Mouse (Mus musculus): Measurements from ENCODE around the gene Snx7. TPM values are rescaled to one million over a fixed set of nuclear protein-coding genes. Genes with fewer than 3 reads are reported as not detected.

Snx7 gene
- 28.3 TPM for polyA plus RNA-seq (2012; fragmentation: generic; extraction: Trizol)

DNA sequence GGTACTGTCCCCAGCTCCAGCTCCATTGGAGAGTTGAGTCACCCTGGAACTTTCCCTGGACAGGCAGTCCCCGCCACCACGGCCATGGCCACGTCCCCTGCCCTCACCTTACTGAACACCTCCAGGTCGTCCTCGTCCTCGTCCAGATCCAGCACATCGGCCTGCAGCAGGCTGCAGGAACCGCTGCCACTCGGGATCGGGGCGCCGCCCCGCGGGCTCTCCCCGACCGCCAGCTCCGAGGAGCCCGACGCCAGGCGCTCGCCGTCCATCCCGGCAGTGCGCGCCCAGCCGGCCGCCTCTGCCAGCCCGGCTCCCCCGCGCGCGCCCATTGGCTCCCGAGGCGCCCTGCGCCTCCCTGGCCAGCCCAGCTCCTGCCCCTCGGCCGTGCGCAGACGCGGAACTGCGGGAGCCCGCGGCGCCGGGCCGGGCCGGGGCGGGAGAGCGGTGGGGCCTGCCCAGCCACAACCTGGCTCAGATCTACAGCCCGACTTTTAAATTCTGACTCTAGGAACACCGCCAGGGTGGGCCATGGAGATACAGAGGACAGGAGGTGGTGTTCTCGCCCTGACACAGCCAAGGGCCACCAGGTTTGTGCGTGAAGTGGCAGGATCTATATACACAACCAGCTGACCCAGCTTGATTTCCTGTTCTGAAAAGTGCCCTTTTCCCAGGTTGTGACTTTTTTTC lies at the start of gene Snx7:
Snx7 (minus strand) TSS at position 300 of the 687 bp plus-strand sequence.
- Histone ChIP-seq H3K27me3 (ENCODE audit: control insufficient read depth, insufficient read depth, insufficient read length) (no peaks in the 10 kb centered on the region), H3K4me2 (ENCODE audit: low read depth) (peak within 1 kb of the TSS; percentile 90), H3K4me3 (peak within 1 kb of the TSS; percentile 58), H3ac (ENCODE audit: control insufficient read depth, insufficient read length) (peak within 1 kb of the TSS; percentile 74), H3K79me2 (ENCODE audit: control insufficient read depth, insufficient read depth) (peaks cover 10% of the 10 kb centered on the region), H3K36me3 (ENCODE audit: control insufficient read depth, insufficient read depth) (no peaks in the 10 kb centered on the region)
- TF ChIP-seq REST (IDR thresholded peaks at IDR 0.05; ENCODE audit: insufficient read depth, insufficient read length) (no peak), TCF3 (IDR thresholded peaks at IDR 0.05; ENCODE audit: insufficient read length, low read depth) (no peak), MYOD1 (IDR thresholded peaks at IDR 0.05; ENCODE audit: control insufficient read depth in 1 of 3, insufficient read length in 2 of 3, low read depth in 2 of 3) (peak in 1 of 3 experiments; percentile 5), POLR2A (IDR thresholded peaks at IDR 0.05; ENCODE audit: insufficient read length, low read depth) (peak; percentile 72), USF1 (IDR thresholded peaks at IDR 0.05; ENCODE audit: low read depth) (no peak), E2F4 (IDR thresholded peaks at IDR 0.05; ENCODE audit: insufficient read depth) (peak; percentile 29), MAX (IDR thresholded peaks at IDR 0.05; ENCODE audit: low read depth) (no peak), MYOG (IDR thresholded peaks at IDR 0.05; ENCODE audit: control insufficient read depth in 1 of 3, insufficient read depth in 1 of 3, insufficient read length in 2 of 3, low read depth in 2 of 3) (peak in 1 of 3 experiments; percentile 51), POLR2AphosphoS2 (IDR thresholded peaks at IDR 0.05; ENCODE audit: insufficient read length, low read depth) (peak; percentile 71)

DNA sequence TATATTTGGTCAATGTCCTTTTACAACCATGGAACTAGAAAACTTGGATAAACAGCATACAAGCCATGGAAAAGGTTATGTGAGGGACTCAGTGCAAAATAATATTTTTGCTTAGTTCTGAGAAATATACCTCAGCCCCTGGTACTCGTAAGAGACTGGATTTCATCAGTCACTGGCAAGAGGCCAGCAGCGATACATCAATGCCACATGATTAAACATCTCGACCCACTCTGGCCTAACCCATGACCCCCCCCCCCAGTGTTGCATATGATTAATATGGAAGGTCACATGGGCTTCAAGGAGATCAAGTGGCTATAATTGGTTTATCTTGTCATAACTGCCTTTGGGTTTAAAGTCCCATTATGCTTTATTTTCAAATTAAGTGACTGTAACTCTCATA lies 46.7 kb upstream of the Snx7 start:
- no peaks in the 10 kb centered on the region for H3K79me2 ChIP-seq (ENCODE audit: control insufficient read depth, insufficient read depth)
- H3K36me3 ChIP-seq (ENCODE audit: control insufficient read depth, insufficient read depth), result no peaks in the 10 kb centered on the region
- no peak overlapping the region for H3K4me2 ChIP-seq (ENCODE audit: low read depth)
- no peak for TF ChIP-seq USF1 (IDR thresholded peaks at IDR 0.05; ENCODE audit: low read depth)
- TF ChIP-seq REST (IDR thresholded peaks at IDR 0.05; ENCODE audit: insufficient read depth, insufficient read length), result no peak
- no peak for TF ChIP-seq MAX (IDR thresholded peaks at IDR 0.05; ENCODE audit: low read depth)
- no peak for TF ChIP-seq E2F4 (IDR thresholded peaks at IDR 0.05; ENCODE audit: insufficient read depth)
- TF ChIP-seq MYOD1 (IDR thresholded peaks at IDR 0.05; ENCODE audit: control insufficient read depth in 1 of 3, insufficient read length in 2 of 3, low read depth in 2 of 3), result no peak
- no peak for TF ChIP-seq MYOG (IDR thresholded peaks at IDR 0.05; ENCODE audit: control insufficient read depth in 1 of 3, insufficient read depth in 1 of 3, insufficient read length in 2 of 3, low read depth in 2 of 3)
- TF ChIP-seq CEBPB (IDR thresholded peaks at IDR 0.05; ENCODE audit: insufficient read depth, poor library complexity, severe bottlenecking), result no peak
- TF ChIP-seq SRF (IDR thresholded peaks at IDR 0.05; ENCODE audit: control insufficient read depth, insufficient read length, low read depth), result no peak
- no peak for TF ChIP-seq POLR2A (IDR thresholded peaks at IDR 0.05; ENCODE audit: insufficient read length, low read depth)
- no peak for TF ChIP-seq POLR2AphosphoS2 (IDR thresholded peaks at IDR 0.05; ENCODE audit: insufficient read length, low read depth)
- TF ChIP-seq TCF3 (IDR thresholded peaks at IDR 0.05; ENCODE audit: insufficient read length, low read depth), result no peak
- no peak for TF ChIP-seq TCF12 (IDR thresholded peaks at IDR 0.05; ENCODE audit: insufficient read depth, poor library complexity, severe bottlenecking)
- H3K27me3 ChIP-seq (ENCODE audit: control insufficient read depth, insufficient read depth, insufficient read length), result no peaks in the 10 kb centered on the region
- H3K4me3 ChIP-seq, result no peak overlapping the region
- no peak overlapping the region for H3ac ChIP-seq (ENCODE audit: control insufficient read depth, insufficient read length)

DNA sequence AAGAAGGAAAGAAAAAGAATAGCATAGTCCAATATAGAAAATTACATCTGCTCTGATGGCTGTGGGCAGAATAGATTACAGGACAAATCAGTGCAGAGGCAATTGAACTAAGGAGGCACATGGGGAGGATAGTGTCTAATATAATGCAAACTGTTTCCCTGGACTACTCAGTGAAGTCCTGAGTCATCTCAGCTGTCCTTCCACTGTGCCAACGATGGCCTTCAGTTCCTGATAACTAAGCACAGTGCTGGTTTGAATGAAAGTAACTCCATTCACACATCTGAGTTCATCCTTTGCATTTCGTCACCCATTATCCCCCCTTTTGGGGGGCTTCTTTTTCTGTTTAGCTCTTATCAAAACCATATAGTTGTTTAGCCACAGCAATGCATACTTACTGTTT lies 25.0 kb upstream of the Snx7 start:
- Histone ChIP-seq H3K4me3 (no peak overlapping the region), H3K79me2 (ENCODE audit: control insufficient read depth, insufficient read depth) (no peaks in the 10 kb centered on the region), H3K36me3 (ENCODE audit: control insufficient read depth, insufficient read depth) (no peaks in the 10 kb centered on the region), H3K4me2 (ENCODE audit: low read depth) (no peak overlapping the region), H3ac (ENCODE audit: control insufficient read depth, insufficient read length) (no peak overlapping the region), H3K27me3 (ENCODE audit: control insufficient read depth, insufficient read depth, insufficient read length) (no peaks in the 10 kb centered on the region)
- TF ChIP-seq POLR2A (IDR thresholded peaks at IDR 0.05; ENCODE audit: insufficient read length, low read depth) (no peak), MYOD1 (IDR thresholded peaks at IDR 0.05; ENCODE audit: control insufficient read depth in 1 of 3, insufficient read length in 2 of 3, low read depth in 2 of 3) (peak in 1 of 3 experiments; percentile 20), MYOG (IDR thresholded peaks at IDR 0.05; ENCODE audit: control insufficient read depth in 1 of 3, insufficient read depth in 1 of 3, insufficient read length in 2 of 3, low read depth in 2 of 3) (peak in 1 of 3 experiments; percentile 12)

DNA sequence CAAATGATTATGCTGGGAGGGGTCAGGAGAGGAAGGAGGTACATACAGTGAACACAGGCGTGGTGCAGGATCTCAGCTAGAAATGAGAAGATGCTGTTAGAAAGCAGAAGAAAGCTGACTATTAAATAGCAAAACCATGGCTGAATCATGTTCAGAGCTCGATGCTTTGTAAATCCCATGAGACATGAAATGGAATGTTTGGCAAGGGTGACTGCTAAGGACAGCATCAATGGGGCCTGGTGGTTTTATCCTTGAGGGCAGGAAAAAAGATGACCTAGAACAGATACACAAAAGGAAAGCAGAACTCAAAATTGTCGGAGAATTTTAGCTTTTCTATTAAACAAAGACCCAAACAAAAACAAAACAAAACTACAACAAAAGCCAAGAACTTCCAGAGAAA lies 6.7 kb upstream of the Snx7 start:
- Histone ChIP-seq H3K27me3 (ENCODE audit: control insufficient read depth, insufficient read depth, insufficient read length) (no peaks in the 10 kb centered on the region), H3ac (ENCODE audit: control insufficient read depth, insufficient read length) (no peak overlapping the region), H3K4me3 (no peak overlapping the region), H3K36me3 (ENCODE audit: control insufficient read depth, insufficient read depth) (no peaks in the 10 kb centered on the region), H3K79me2 (ENCODE audit: control insufficient read depth, insufficient read depth) (no peaks in the 10 kb centered on the region), H3K4me2 (ENCODE audit: low read depth) (no peak overlapping the region)
- TF ChIP-seq E2F4 (IDR thresholded peaks at IDR 0.05; ENCODE audit: insufficient read depth), result no peak
- no peak for TF ChIP-seq MAX (IDR thresholded peaks at IDR 0.05; ENCODE audit: low read depth)
- TF ChIP-seq TCF3 (IDR thresholded peaks at IDR 0.05; ENCODE audit: insufficient read length, low read depth), result no peak
- TF ChIP-seq USF1 (IDR thresholded peaks at IDR 0.05; ENCODE audit: low read depth), result no peak
- no peak for TF ChIP-seq TCF12 (IDR thresholded peaks at IDR 0.05; ENCODE audit: insufficient read depth, poor library complexity, severe bottlenecking)
- TF ChIP-seq SRF (IDR thresholded peaks at IDR 0.05; ENCODE audit: control insufficient read depth, insufficient read length, low read depth), result no peak
- no peak for TF ChIP-seq POLR2AphosphoS2 (IDR thresholded peaks at IDR 0.05; ENCODE audit: insufficient read length, low read depth)
- TF ChIP-seq CEBPB (IDR thresholded peaks at IDR 0.05; ENCODE audit: insufficient read depth, poor library complexity, severe bottlenecking), result no peak
- TF ChIP-seq POLR2A (IDR thresholded peaks at IDR 0.05; ENCODE audit: insufficient read length, low read depth), result no peak
- TF ChIP-seq REST (IDR thresholded peaks at IDR 0.05; ENCODE audit: insufficient read depth, insufficient read length), result no peak
- TF ChIP-seq MYOG (IDR thresholded peaks at IDR 0.05; ENCODE audit: control insufficient read depth in 1 of 3, insufficient read depth in 1 of 3, insufficient read length in 2 of 3, low read depth in 2 of 3), result no peak
- no peak for TF ChIP-seq MYOD1 (IDR thresholded peaks at IDR 0.05; ENCODE audit: control insufficient read depth in 1 of 3, insufficient read length in 2 of 3, low read depth in 2 of 3)
